Mouse (Mus musculus) heart, postnatal 0 days (tissue): ENCODE results near the gene Lig1.

Source experiments
- CTCF ChIP-seq: IDR thresholded peaks from 2 replicates; pipeline ENCODE4 v1.5.1; 2016; ENCODE audit warnings: antibody characterized with exemption, control low read depth, low read depth
- EP300 ChIP-seq: IDR thresholded peaks from 2 replicates; pipeline ENCODE4 v1.6.1; 2016; ENCODE audit warnings: antibody characterized with exemption, low read depth

DNA sequence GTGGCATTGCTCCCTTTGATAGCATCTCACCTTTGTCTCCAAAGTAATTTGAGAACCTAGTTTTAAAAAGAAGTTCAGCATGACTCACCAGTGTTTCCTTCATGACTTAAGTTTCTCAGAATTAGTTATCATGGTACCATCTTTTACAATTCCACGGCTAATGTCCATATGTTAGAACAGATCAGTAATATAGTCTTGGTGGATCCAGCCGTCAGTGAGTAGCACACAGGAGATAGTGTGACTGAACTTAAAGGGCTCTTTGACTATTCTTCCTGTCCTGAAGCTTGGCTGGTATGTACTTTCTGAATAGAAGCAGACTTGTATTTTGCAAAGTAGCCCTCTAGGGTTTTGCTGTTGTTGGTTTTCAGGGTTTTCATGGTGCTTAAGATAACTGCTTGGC is 32.3 kb downstream of the Lig1 start:
- no peak for TF ChIP-seq CTCF
- no peak for TF ChIP-seq EP300
